Mouse (Mus musculus) heart, adult 2 months (tissue): ENCODE measurements around the gene Ccl4. TPM values are rescaled to one million over a fixed set of nuclear protein-coding genes. Genes with fewer than 3 reads are reported as not detected.

Experiments used
- DNase-seq, 2 experiments: peaks; one replicate each; pipeline ENCODE4 v3.0.0; 2021
- H3K27ac ChIP-seq: fragments of 200-600 bp; 2 replicates; pipeline ENCODE4 v1.8.1; 2022
- H3K27me3 ChIP-seq: fragments of 200-500 bp; 2 replicates; pipeline ENCODE4 v1.6.1; 2012; ENCODE audit warnings: mild to moderate bottlenecking, low read length, inconsistent platforms, mixed read lengths; ENCODE audit not compliant: control insufficient read depth, insufficient read depth
- H3K36me3 ChIP-seq: fragments of 200-500 bp; 2 replicates; pipeline ENCODE4 v1.6.1; 2012; ENCODE audit warnings: low read length, inconsistent platforms; ENCODE audit not compliant: control insufficient read depth, insufficient read depth
- H3K4me1 ChIP-seq: fragments of 200-500 bp; 2 replicates; pipeline ENCODE4 v1.6.1; 2011; ENCODE audit warnings: low read length; ENCODE audit not compliant: control insufficient read depth, insufficient read depth
- H3K4me3 ChIP-seq: fragments of 200-600 bp; 2 replicates; pipeline ENCODE4 v1.8.1; 2022
- H3K79me2 ChIP-seq: fragments of 200-500 bp; replicated peaks from 2 replicates; pipeline ENCODE4 v1.6.1; 2012; ENCODE audit warnings: mild to moderate bottlenecking, inconsistent platforms, low read length, moderate library complexity, mixed read lengths; ENCODE audit not compliant: control insufficient read depth, insufficient read depth
- H3K9ac ChIP-seq: fragments of 200-500 bp; 2 replicates; pipeline ENCODE4 v1.6.1; 2012; ENCODE audit warnings: low read depth, mild to moderate bottlenecking, control low read depth, inconsistent platforms, low read length, mixed read lengths
- CTCF ChIP-seq: fragments of 200-600 bp; IDR thresholded peaks from 2 replicates; pipeline ENCODE4 v1.8.1; 2022; ENCODE audit warnings: antibody characterized with exemption, mild to moderate bottlenecking, moderate library complexity
- EP300 ChIP-seq: fragments of 200-500 bp; IDR thresholded peaks from 2 replicates; pipeline ENCODE4 v1.6.1; 2011; ENCODE audit warnings: low read depth, low read length, control low read depth; ENCODE audit not compliant: insufficient read depth
- POLR2A ChIP-seq: fragments of 200-500 bp; IDR thresholded peaks from 2 replicates; pipeline ENCODE4 v1.6.1; 2011; ENCODE audit warnings: mild to moderate bottlenecking, low read depth, low read length, control low read depth; ENCODE audit not compliant: insufficient read depth
- WGBS: fragments of 180-500 bp; shearing (Covaris S2); methylation state at CpG from one replicate; pipeline ENCODE4 v1.1.7; 2018; 5-methylcytosine and 5-hydroxymethylcytosine counted together
- intact Hi-C: fragments of 180-260 bp; cut with DNase I; formaldehyde crosslinking; loops from one replicate; pipeline ENCODE4 v1.15.1; 2025
- polyA plus RNA-seq: library from polyadenylated mRNA; depleted of rRNA; stranded (reverse); fragments of >200 nt; gene quantifications from 2 replicates; pipeline ENCODE4 v1.2.3, GENCODE M21; 2012
- total RNA-seq, 2 experiments: library from RNA; stranded (reverse); gene quantifications; 2 replicates each; pipeline ENCODE4 v1.2.3; 2021

Gene Ccl4
- total and polyA plus RNA-seq, 3 experiments: 1.00 TPM; not detected in 2

- Histone ChIP-seq H3K4me3 (no peak within 1 kb of the TSS), H3K4me1 (no peaks in the 10 kb centered on the region), H3K9ac (no peak within 1 kb of the TSS), H3K36me3 (no peaks in the 10 kb centered on the region), H3K27ac (no peak within 1 kb of the TSS), H3K79me2 (no peaks in the 10 kb centered on the region), H3K27me3 (no peaks in the 10 kb centered on the region)
- DNase-seq: no peak
- WGBS: 63% methylated on average over 8 of the region's 8 CpGs
- TF ChIP-seq CTCF (no peak), EP300 (no peak), POLR2A (no peak)
- intact Hi-C loops: no loop called here
Observed at GRCm38 (mm10) chr11:83649305-83649841, 13.0 kb upstream of the Ccl4 start, which contains the start of gene Ccl3. TSS of gene Ccl3 (minus strand) at chr11:83649355.

- WGBS: 80% methylated on average over 8 of the region's 8 CpGs
- intact Hi-C loops: no loop called here
Observed at GRCm38 (mm10) chr11:83654606-83655005, 7.8 kb upstream of the Ccl4 start.

GRCm38 (mm10) chr11:83657508-83657907 is 4.9 kb upstream of the Ccl4 start:
- H3K79me2 ChIP-seq: no peaks in the 10 kb centered on the region
- no peak overlapping the region for H3K9ac ChIP-seq
- no peak overlapping the region for H3K4me3 ChIP-seq
- no peaks in the 10 kb centered on the region for H3K27me3 ChIP-seq
- H3K36me3 ChIP-seq: no peaks in the 10 kb centered on the region
- no peak for DNase-seq
- TF ChIP-seq CTCF (no peak), EP300 (no peak), POLR2A (no peak)
- no peaks in the 10 kb centered on the region for H3K4me1 ChIP-seq
- no peak overlapping the region for H3K27ac ChIP-seq
- intact Hi-C loops: no loop called here
- 85% methylated on average over 3 of the region's 3 CpGs for WGBS

More at GRCm38 (mm10) chr11:83654606-83655005, 7.8 kb upstream of the Ccl4 start:
- Histone ChIP-seq H3K9ac (no peak overlapping the region), H3K36me3 (no peaks in the 10 kb centered on the region), H3K27ac (no peak overlapping the region), H3K79me2 (no peaks in the 10 kb centered on the region), H3K4me1 (no peaks in the 10 kb centered on the region), H3K4me3 (no peak overlapping the region), H3K27me3 (no peaks in the 10 kb centered on the region)
- TF ChIP-seq CTCF (no peak), EP300 (no peak), POLR2A (no peak)
- no peak for DNase-seq

- no peak overlapping the region for H3K9ac ChIP-seq
- WGBS: 72% methylated on average over 6 of the region's 6 CpGs
- no peaks in the 10 kb centered on the region for H3K36me3 ChIP-seq
- no peaks in the 10 kb centered on the region for H3K79me2 ChIP-seq
- H3K27ac ChIP-seq: no peak overlapping the region
- DNase-seq: no peak
- no peaks in the 10 kb centered on the region for H3K27me3 ChIP-seq
- no peaks in the 10 kb centered on the region for H3K4me1 ChIP-seq
- TF ChIP-seq EP300 (no peak), CTCF (no peak), POLR2A (no peak)
- no peak overlapping the region for H3K4me3 ChIP-seq
- intact Hi-C loops: no loop called here
Observed at GRCm38 (mm10) chr11:83658797-83659196, 3.6 kb upstream of the Ccl4 start.

GRCm38 (mm10) chr11:83663532-83663931 is 1.1 kb downstream of the Ccl4 start:
- no peak for TF ChIP-seq POLR2A
- WGBS: 56% methylated on average over 5 of the region's 5 CpGs
- intact Hi-C loops: no loop called here
- Histone ChIP-seq H3K4me1 (no peaks in the 10 kb centered on the region), H3K27me3 (no peaks in the 10 kb centered on the region), H3K79me2 (no peaks in the 10 kb centered on the region), H3K36me3 (no peaks in the 10 kb centered on the region), H3K9ac (no peak overlapping the region), H3K4me3 (no peak overlapping the region), H3K27ac (no peak overlapping the region)
- no peak for DNase-seq

GRCm38 (mm10) chr11:83671743-83672142 is 9.4 kb downstream of the Ccl4 start:
- intact Hi-C loops: loop anchor here (5.0 kb wide), 1 partner anchor 46 kb away; no protein-coding TSS in a partner anchor
- Histone ChIP-seq H3K36me3 (no peaks in the 10 kb centered on the region), H3K27ac (no peak overlapping the region), H3K27me3 (no peaks in the 10 kb centered on the region), H3K9ac (no peak overlapping the region), H3K4me3 (no peak overlapping the region), H3K4me1 (no peaks in the 10 kb centered on the region), H3K79me2 (no peaks in the 10 kb centered on the region)
- no peak for DNase-seq
- no peak for TF ChIP-seq POLR2A
- no peak for TF ChIP-seq EP300
- no peak for TF ChIP-seq CTCF
